Mouse (Mus musculus) olfactory bulb, adult 2 months (tissue): Measurements from ENCODE around the gene Aurkb.

Experiments
- CTCF ChIP-seq: fragments of 200-500 bp; IDR thresholded peaks from 2 replicates; pipeline ENCODE4 v1.5.1; 2012; ENCODE audit warnings: low read depth, mild to moderate bottlenecking, low read length, moderate library complexity; ENCODE audit not compliant: insufficient read depth
- POLR2A ChIP-seq: fragments of 200-500 bp; IDR thresholded peaks from 2 replicates; pipeline ENCODE4 v1.6.1; 2012; ENCODE audit warnings: mild to moderate bottlenecking, low read depth, low read length, moderate library complexity; ENCODE audit not compliant: insufficient read depth

DNA sequence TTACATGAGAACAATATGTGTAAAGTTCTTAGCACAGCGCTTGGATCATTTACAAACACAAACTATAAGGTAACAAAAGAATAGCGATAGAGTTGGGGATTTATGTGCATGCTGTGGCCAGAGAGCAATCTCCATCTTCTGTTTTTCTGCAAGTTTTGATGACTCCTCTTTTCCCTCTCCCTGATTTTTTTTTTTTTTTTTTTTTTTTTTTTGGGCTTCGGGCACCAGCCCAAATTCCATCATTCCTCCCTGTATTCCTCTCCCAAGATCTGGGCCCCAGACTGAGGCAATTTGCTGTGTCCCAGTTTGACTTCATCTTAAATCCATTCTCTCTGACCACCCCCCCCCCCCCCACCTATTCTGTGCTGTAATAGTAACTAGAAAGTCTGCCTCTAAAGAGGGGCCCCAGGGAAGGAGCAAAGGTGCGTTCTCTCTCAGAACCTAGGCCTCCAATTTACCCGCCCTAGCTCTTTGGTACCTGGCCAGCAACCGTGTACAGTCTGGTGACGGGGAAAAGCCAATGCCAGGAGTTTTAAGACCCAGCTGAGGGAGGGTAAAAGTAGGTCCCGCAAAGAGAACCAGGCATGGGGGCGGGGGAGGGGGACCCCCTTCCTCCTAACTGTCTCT is 51.0 kb downstream of the Aurkb start:
- TF ChIP-seq CTCF (no peak), POLR2A (no peak)
